Mouse (Mus musculus) midbrain, embryonic 14.5 days (tissue): ENCODE results near the gene Zfp955a. TPM values are rescaled to one million over a fixed set of nuclear protein-coding genes. Genes with fewer than 3 reads are reported as not detected.
"Not testable (repeated sequence)": the region's sequence is repeated elsewhere in the genome, so short reads cannot be mapped to it uniquely, and the experiment has no call there.

ENCODE experiments used
- ATAC-seq: fragments of 200-750 bp; cut with Nextera tagmentation; 2 replicates; pipeline ENCODE4 v1.8.0; 2017; ENCODE audit warnings: moderate number of reproducible peaks, moderate library complexity; ENCODE audit not compliant: low FRiP score, low TSS enrichment
- DNase-seq: peaks from one replicate; pipeline ENCODE4 v3.0.0-alpha.2; 2015
- H3K27ac ChIP-seq: fragments of 300-500 bp; sonication (generic); replicated peaks from 2 replicates; pipeline ENCODE4 v1.5.1; 2014; ENCODE audit warnings: mild to moderate bottlenecking, low read depth, low read length, moderate library complexity
- H3K27me3 ChIP-seq: fragments of 300-500 bp; sonication (generic); 2 replicates; pipeline ENCODE4 v1.6.1; 2014; ENCODE audit warnings: low read length, control low read depth, mixed read lengths; ENCODE audit not compliant: control insufficient read depth, insufficient read depth
- H3K36me3 ChIP-seq: fragments of 300-500 bp; sonication (generic); 2 replicates; pipeline ENCODE4 v1.6.1; 2014; ENCODE audit warnings: low read length, control low read depth; ENCODE audit not compliant: control insufficient read depth, insufficient read depth
- H3K4me1 ChIP-seq: fragments of 300-500 bp; sonication (generic); 2 replicates; pipeline ENCODE4 v1.6.1; 2014; ENCODE audit warnings: mild to moderate bottlenecking, antibody characterized with exemption, low read length, control low read depth; ENCODE audit not compliant: control insufficient read depth, insufficient read depth
- H3K4me2 ChIP-seq: fragments of 300-500 bp; sonication (generic); 2 replicates; pipeline ENCODE4 v1.6.1; 2014; ENCODE audit warnings: mild to moderate bottlenecking, low read length, moderate library complexity
- H3K4me3 ChIP-seq: fragments of 300-500 bp; sonication (generic); replicated peaks from 2 replicates; pipeline ENCODE4 v1.5.1; 2014; ENCODE audit warnings: low read depth, low read length
- H3K9ac ChIP-seq: fragments of 300-500 bp; sonication (generic); replicated peaks from 2 replicates; pipeline ENCODE4 v1.6.1; 2014; ENCODE audit warnings: mild to moderate bottlenecking, low read length, moderate library complexity
- H3K9me3 ChIP-seq: fragments of 300-500 bp; sonication (generic); 2 replicates; pipeline ENCODE4 v1.6.1; 2016; ENCODE audit warnings: low read length, control low read depth, mixed read lengths; ENCODE audit not compliant: control insufficient read depth
- WGBS: fragments of 180-500 bp; shearing (Covaris S2); extraction: QIAGEN DNeasy Blood & Tissue Kit; methylation state at CpG from one replicate; pipeline ENCODE4 v1.1.7; 2014; 5-methylcytosine and 5-hydroxymethylcytosine counted together
- polyA plus RNA-seq: library from polyadenylated mRNA; unstranded; fragments of >200 nt; fragmentation: Nextera tagmentation; extraction: Ambion mirVana; gene quantifications from 2 replicates; pipeline ENCODE4 v1.2.1, GENCODE M21; 2014

The Zfp955a gene
- polyA plus RNA-seq, 1 experiment from 2014 or later: 33.8 TPM

DNA sequence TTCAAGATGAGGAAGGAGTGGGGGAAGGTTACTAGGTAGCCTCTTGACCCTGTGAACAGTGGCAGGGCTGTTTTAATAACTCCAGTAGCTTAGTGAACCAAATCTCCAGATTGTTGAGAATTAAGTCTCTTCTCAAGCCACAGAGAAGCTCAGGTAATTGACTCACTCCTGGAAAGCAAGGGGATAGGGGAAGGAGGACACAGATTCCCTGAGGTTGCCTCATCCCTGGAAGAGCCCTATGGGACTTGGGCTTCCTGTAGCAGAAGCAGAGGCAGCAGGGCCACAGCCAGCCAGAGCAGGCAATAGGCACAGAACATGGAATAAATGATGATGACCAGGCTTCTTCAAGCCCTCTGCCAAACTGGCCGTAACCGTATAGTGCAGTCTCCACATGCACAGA is 63.9 kb downstream of the Zfp955a start, which contains the start of gene Olfr239:
Gene Olfr239, plus strand, starts transcription at position 301 of the 400 bp plus-strand sequence.
- not testable (repeated sequence) for H3K4me2 ChIP-seq, H3K9me3 ChIP-seq, H3K36me3 ChIP-seq, H3K9ac ChIP-seq, H3K4me3 ChIP-seq, DNase-seq, ATAC-seq, H3K27ac ChIP-seq, H3K4me1 ChIP-seq, H3K27me3 ChIP-seq
- no CpG with 5 or more reads among the region's 2 CpGs for WGBS

Other genes with a start within 250 kb of the Zfp955a start
- 30.1 and 35.7 TPM in 2 replicates for gene Zfp763, start 221.7 kb downstream of the Zfp955a start, polyA plus RNA-seq
- gene 4921501E09Rik, start 187.1 kb downstream of the Zfp955a start, polyA plus RNA-seq: not detected in 2 replicates
- 27.7 and 30.2 TPM in 2 replicates for gene Zfp563, start 165.8 kb downstream of the Zfp955a start, polyA plus RNA-seq
- gene Morc2b, start 115.5 kb downstream of the Zfp955a start, polyA plus RNA-seq: 0.08 and 0.09 TPM in 2 replicates
- not detected in 2 replicates for gene Olfr55, start 86.7 kb downstream of the Zfp955a start, polyA plus RNA-seq
- 0.07 TPM in 1 of 2 replicates, not detected in the other for gene Olfr239, start 63.8 kb downstream of the Zfp955a start, polyA plus RNA-seq
- not detected in 2 replicates for gene Olfr1564, start 33.5 kb downstream of the Zfp955a start, polyA plus RNA-seq
- gene Olfr63, start 9.5 kb upstream of the Zfp955a start, polyA plus RNA-seq: not detected in 2 replicates
- gene Zfp955b, start 34.4 kb upstream of the Zfp955a start, polyA plus RNA-seq: 18.9 and 19.1 TPM in 2 replicates
- gene Zfp81, start 103.7 kb upstream of the Zfp955a start, polyA plus RNA-seq: 25.2 and 32.5 TPM in 2 replicates
- gene Zfp101, start 139.5 kb upstream of the Zfp955a start, polyA plus RNA-seq: 17.1 and 17.3 TPM in 2 replicates
- not detected in 2 replicates for gene Actl9, start 177.8 kb upstream of the Zfp955a start, polyA plus RNA-seq